Mouse (Mus musculus) hindbrain, embryonic 13.5 days (tissue): ENCODE results near the gene Prrt2. TPM values are rescaled to one million over a fixed set of nuclear protein-coding genes. Genes with fewer than 3 reads are reported as not detected.

Source experiments
- ATAC-seq: fragments of 200-750 bp; cut with Nextera tagmentation; 2 replicates; pipeline ENCODE4 v1.8.0; 2017; ENCODE audit warnings: moderate TSS enrichment; ENCODE audit not compliant: low FRiP score
- H3K27ac ChIP-seq: fragments of 300-500 bp; sonication (generic); 2 replicates; pipeline ENCODE4 v1.5.1; 2015; ENCODE audit warnings: inconsistent platforms, mild to moderate bottlenecking, moderate library complexity
- H3K27me3 ChIP-seq: fragments of 300-500 bp; sonication (generic); 2 replicates; pipeline ENCODE4 v1.6.1; 2015; ENCODE audit warnings: mild to moderate bottlenecking, inconsistent platforms
- H3K36me3 ChIP-seq: fragments of 300-500 bp; sonication (generic); 2 replicates; pipeline ENCODE4 v1.6.1; 2015; ENCODE audit warnings: mild to moderate bottlenecking, inconsistent platforms
- H3K4me1 ChIP-seq: fragments of 300-500 bp; sonication (generic); replicated peaks from 2 replicates; pipeline ENCODE4 v1.6.1; 2015; ENCODE audit warnings: inconsistent platforms
- H3K4me2 ChIP-seq: fragments of 300-500 bp; sonication (generic); 2 replicates; pipeline ENCODE4 v1.6.1; 2015; ENCODE audit warnings: inconsistent platforms, mild to moderate bottlenecking, moderate library complexity
- H3K4me3 ChIP-seq: fragments of 300-500 bp; sonication (generic); 2 replicates; pipeline ENCODE4 v1.5.1; 2015; ENCODE audit warnings: mild to moderate bottlenecking, inconsistent platforms
- H3K9ac ChIP-seq: fragments of 300-500 bp; sonication (generic); 2 replicates; pipeline ENCODE4 v1.6.1; 2015; ENCODE audit warnings: mild to moderate bottlenecking, inconsistent platforms
- H3K9me3 ChIP-seq: fragments of 300-500 bp; sonication (generic); 2 replicates; pipeline ENCODE4 v1.6.1; 2016; ENCODE audit warnings: inconsistent platforms
- WGBS: fragments of 180-500 bp; shearing (Covaris S2); methylation state at CpG from one replicate; pipeline ENCODE4 v1.1.7; 2015; 5-methylcytosine and 5-hydroxymethylcytosine counted together
- microRNA-seq: library from miRNA; unstranded; fragments of <30 nt; microRNA quantifications from one replicate; pipeline ENCODE4, GENCODE M21; 2016
- polyA plus RNA-seq: library from polyadenylated mRNA; unstranded; fragments of >200 nt; fragmentation: Nextera tagmentation; extraction: Ambion mirVana; gene quantifications from 2 replicates; pipeline ENCODE4 v1.2.1, GENCODE M21; 2015

Gene Prrt2
- polyA plus RNA-seq, 1 experiment from 2014 or later = 18.3 TPM

GRCm38 (mm10) chr7:126982054-126982453 is 39.0 kb downstream of the Prrt2 start:
- H3K27ac ChIP-seq = no peak overlapping the region
- H3K36me3 ChIP-seq = peaks cover 38% of the 10 kb centered on the region
- ATAC-seq = no peak
- no peak overlapping the region for H3K4me3 ChIP-seq
- peaks cover 15% of the 10 kb centered on the region for H3K4me1 ChIP-seq
- H3K9ac ChIP-seq = no peak overlapping the region
- H3K9me3 ChIP-seq = no peaks in the 10 kb centered on the region
- WGBS = 96% methylated on average over 4 of the region's 4 CpGs
- no peaks in the 10 kb centered on the region for H3K27me3 ChIP-seq
- no peak overlapping the region for H3K4me2 ChIP-seq

GRCm38 (mm10) chr7:126981601-126982000 is 39.4 kb downstream of the Prrt2 start:
- Histone ChIP-seq H3K27ac (no peak overlapping the region), H3K36me3 (peaks cover 38% of the 10 kb centered on the region), H3K4me3 (no peak overlapping the region), H3K4me1 (peaks cover 17% of the 10 kb centered on the region), H3K4me2 (no peak overlapping the region), H3K9ac (no peak overlapping the region), H3K27me3 (no peaks in the 10 kb centered on the region), H3K9me3 (no peaks in the 10 kb centered on the region)
- 85% methylated on average over 2 of the region's 2 CpGs for whole genome bisulfite sequencing
- ATAC-seq = no peak

GRCm38 (mm10) chr7:126978841-126979240 is 42.2 kb downstream of the Prrt2 start:
- no peaks in the 10 kb centered on the region for H3K27me3 ChIP-seq
- no peak overlapping the region for H3K4me3 ChIP-seq
- no peak for ATAC-seq
- no peak overlapping the region for H3K9ac ChIP-seq
- no peak overlapping the region for H3K27ac ChIP-seq
- H3K9me3 ChIP-seq = no peaks in the 10 kb centered on the region
- H3K36me3 ChIP-seq = peaks cover 38% of the 10 kb centered on the region
- H3K4me1 ChIP-seq = peaks cover 23% of the 10 kb centered on the region
- 97% methylated on average over 6 of the region's 6 CpGs for WGBS
- H3K4me2 ChIP-seq = no peak overlapping the region

GRCm38 (mm10) chr7:126976878-126977459 is 44.0 kb downstream of the Prrt2 start:
- Histone ChIP-seq H3K27me3 (no peaks in the 10 kb centered on the region), H3K27ac (peak overlapping the region; percentile 93), H3K4me2 (peak overlapping the region; percentile 93), H3K36me3 (peaks cover 48% of the 10 kb centered on the region), H3K4me1 (peaks cover 23% of the 10 kb centered on the region), H3K9me3 (no peaks in the 10 kb centered on the region), H3K4me3 (peak overlapping the region; percentile 98), H3K9ac (peak overlapping the region; percentile 98)
- 30% methylated on average over 14 of the region's 14 CpGs for WGBS
- 0 out of 2 replicates have a peak, but pooled peaks have one; percentile 5 for ATAC-seq

- 1% methylated on average over 55 of the region's 55 CpGs for WGBS
- no peaks in the 10 kb centered on the region for H3K27me3 ChIP-seq
- H3K9ac ChIP-seq = peak within 1 kb of the TSS; percentile 98
- H3K36me3 ChIP-seq = peaks cover 50% of the 10 kb centered on the region
- H3K4me1 ChIP-seq = peaks cover 23% of the 10 kb centered on the region
- peak within 1 kb of the TSS; percentile 98 for H3K4me3 ChIP-seq
- H3K9me3 ChIP-seq = no peaks in the 10 kb centered on the region
- H3K27ac ChIP-seq = peak within 1 kb of the TSS; percentile 93
- H3K4me2 ChIP-seq = peak within 1 kb of the TSS; percentile 93
- peak; percentile 94 for ATAC-seq
These were observed 44.8 kb downstream of the Prrt2 start, which contains the start of gene Cdiptos for GRCm38 (mm10) chr7:126975950-126976866. Cdiptos (minus strand) TSS chr7:126976098.

- H3K9ac ChIP-seq = peak within 1 kb of the TSS; percentile 98
- no peak for ATAC-seq
- H3K9me3 ChIP-seq = no peaks in the 10 kb centered on the region
- H3K36me3 ChIP-seq = peaks cover 51% of the 10 kb centered on the region
- H3K4me2 ChIP-seq = peak within 1 kb of the TSS; percentile 93
- H3K4me1 ChIP-seq = peaks cover 23% of the 10 kb centered on the region
- peak within 1 kb of the TSS; percentile 98 for H3K4me3 ChIP-seq
- H3K27me3 ChIP-seq = no peaks in the 10 kb centered on the region
- H3K27ac ChIP-seq = peak within 1 kb of the TSS; percentile 93
- 6% methylated on average over 1 of the region's 1 CpGs for WGBS
These were observed 45.3 kb downstream of the Prrt2 start, which contains the start of gene Cdipt for GRCm38 (mm10) chr7:126975893-126975949. Cdipt (plus strand) TSS chr7:126975914.

- Histone ChIP-seq H3K9me3 (no peaks in the 10 kb centered on the region), H3K4me1 (peaks cover 23% of the 10 kb centered on the region), H3K27ac (peak overlapping the region; percentile 93; the same call in 1 of the 2 replicates), H3K27me3 (no peaks in the 10 kb centered on the region), H3K9ac (peak overlapping the region; percentile 39; the same call in 1 of the 2 replicates), H3K4me2 (peak overlapping the region; percentile 93), H3K4me3 (peak overlapping the region; percentile 98), H3K36me3 (peaks cover 51% of the 10 kb centered on the region)
- ATAC-seq = no peak; the same call in 1 of the 2 replicates
- 14% methylated on average over 8 of the region's 8 CpGs for WGBS
These were observed 45.5 kb downstream of the Prrt2 start for GRCm38 (mm10) chr7:126975493-126975892.

Small RNAs within 50 kb of the gene (microRNA-seq; reads per million reads assigned to microRNA genes)
- not detected for gene Gm44343

Other genes with a start within 250 kb of the Prrt2 start
- gene Ypel3, start 244.3 kb downstream of the Prrt2 start, polyA plus RNA-seq = 173 and 179 TPM in 2 replicates
- 0.32 and 0.84 TPM in 2 replicates for gene Tbx6, start 239.7 kb downstream of the Prrt2 start, polyA plus RNA-seq
- gene Ppp4c, start 228.7 kb downstream of the Prrt2 start, polyA plus RNA-seq = 196 and 214 TPM in 2 replicates
- gene Fam57b, start 223.5 kb downstream of the Prrt2 start, polyA plus RNA-seq = 52.1 and 55.6 TPM in 2 replicates
- not detected in 2 replicates for gene 4930451I11Rik, start 189.6 kb downstream of the Prrt2 start, polyA plus RNA-seq
- 7.1 and 9.3 TPM in 2 replicates for gene Doc2a, start 173.8 kb downstream of the Prrt2 start, polyA plus RNA-seq
- 20.2 and 25.7 TPM in 2 replicates for gene Hirip3, start 159.2 kb downstream of the Prrt2 start, polyA plus RNA-seq
- gene Ino80e, start 158.8 kb downstream of the Prrt2 start, polyA plus RNA-seq = 81.8 and 89.4 TPM in 2 replicates
- gene Taok2, start 136.5 kb downstream of the Prrt2 start, polyA plus RNA-seq = 57.2 and 57.4 TPM in 2 replicates
- gene Tmem219, start 98.3 kb downstream of the Prrt2 start, polyA plus RNA-seq = 26.3 and 28.4 TPM in 2 replicates
- 98.7 and 101 TPM in 2 replicates for gene Kctd13, start 92.3 kb downstream of the Prrt2 start, polyA plus RNA-seq
- 6.1 and 6.4 TPM in 2 replicates for gene Asphd1, start 71.6 kb downstream of the Prrt2 start, polyA plus RNA-seq
- gene Sez6l2, start 70.6 kb downstream of the Prrt2 start, polyA plus RNA-seq = 32.7 and 36.7 TPM in 2 replicates
- 109 and 112 TPM in 2 replicates for gene Cdipt, start 45.3 kb downstream of the Prrt2 start, polyA plus RNA-seq
- gene Cdiptos, start 45.1 kb downstream of the Prrt2 start, polyA plus RNA-seq = 1.2 and 1.4 TPM in 2 replicates
- gene Mvp, start 6.6 kb downstream of the Prrt2 start, polyA plus RNA-seq = 4.5 and 5.2 TPM in 2 replicates
- 0.45 and 1.1 TPM in 2 replicates for gene Pagr1b, start 4.7 kb downstream of the Prrt2 start, polyA plus RNA-seq
- gene Pagr1a, start 3.9 kb downstream of the Prrt2 start, polyA plus RNA-seq = 41.8 and 53.4 TPM in 2 replicates
- 66.8 and 73.4 TPM in 2 replicates for gene Gm42742, start 114 bp downstream of the Prrt2 start, polyA plus RNA-seq
- gene Maz, start 5.8 kb upstream of the Prrt2 start, polyA plus RNA-seq = 59.8 and 60.8 TPM in 2 replicates
- gene Kif22, start 21.3 kb upstream of the Prrt2 start, polyA plus RNA-seq = 30.2 and 32.6 TPM in 2 replicates
- not detected in 2 replicates for gene Zg16, start 66.1 kb upstream of the Prrt2 start, polyA plus RNA-seq
- 1.5 and 2.1 TPM in 2 replicates for gene AI467606, start 70.1 kb upstream of the Prrt2 start, polyA plus RNA-seq
- gene Qprt, start 101.0 kb upstream of the Prrt2 start, polyA plus RNA-seq = 0.54 and 0.68 TPM in 2 replicates
- gene Spn, start 116.6 kb upstream of the Prrt2 start, polyA plus RNA-seq = 0.06 and 0.09 TPM in 2 replicates
- 83.1 and 84.6 TPM in 2 replicates for gene Cd2bp2, start 174.8 kb upstream of the Prrt2 start, polyA plus RNA-seq
- 28.0 and 31.3 TPM in 2 replicates for gene Tbc1d10b, start 187.3 kb upstream of the Prrt2 start, polyA plus RNA-seq
- 11.0 and 15.5 TPM in 2 replicates for gene Mylpf, start 187.7 kb upstream of the Prrt2 start, polyA plus RNA-seq
- 58.8 and 61.9 TPM in 2 replicates for gene Zfp553, start 211.8 kb upstream of the Prrt2 start, polyA plus RNA-seq
- 21.8 and 23.1 TPM in 2 replicates for gene Sept1, start 211.9 kb upstream of the Prrt2 start, polyA plus RNA-seq
- gene Zfp771, start 223.1 kb upstream of the Prrt2 start, polyA plus RNA-seq = 54.4 and 57.4 TPM in 2 replicates
- gene Dctpp1, start 239.5 kb upstream of the Prrt2 start, polyA plus RNA-seq = 121 and 124 TPM in 2 replicates